Mouse (Mus musculus): ENCODE measurements at regions not wholly inside any gene's neighbourhood (a gene's known extent, or its start where the extent isn't known, plus 50 kb on each side); places are given as distances from the start of the nearest gene placed in this dataset.
A peak's percentile ranks its signal among the peaks of the same experiment; 100 is the strongest.
"Not testable (repeated sequence)": the region's sequence is repeated elsewhere in the genome, so short reads cannot be mapped to it uniquely, and the experiment has no call there.

DNA sequence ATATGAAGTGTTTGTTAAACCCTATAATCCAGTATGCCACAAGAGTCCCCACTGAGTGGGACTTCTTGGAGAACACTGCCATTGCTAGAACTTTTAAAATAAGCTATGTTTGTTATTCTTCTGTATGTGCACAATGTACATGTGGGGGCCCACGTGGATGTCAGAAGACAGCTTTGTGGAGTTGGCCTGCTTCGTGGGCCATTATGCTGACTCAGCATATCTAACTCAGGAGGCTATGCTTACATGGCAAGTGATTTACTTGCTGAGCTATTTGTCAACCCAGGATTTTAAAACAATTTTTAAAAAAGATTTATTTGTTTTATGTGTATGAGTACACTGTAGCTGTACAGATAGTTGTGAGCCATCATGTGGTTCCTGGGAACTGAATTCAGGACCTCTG lies 207.6 kb upstream of the Steap1 start:
- DNase-seq (ENCODE audit: low spot score) = no peak

DNA sequence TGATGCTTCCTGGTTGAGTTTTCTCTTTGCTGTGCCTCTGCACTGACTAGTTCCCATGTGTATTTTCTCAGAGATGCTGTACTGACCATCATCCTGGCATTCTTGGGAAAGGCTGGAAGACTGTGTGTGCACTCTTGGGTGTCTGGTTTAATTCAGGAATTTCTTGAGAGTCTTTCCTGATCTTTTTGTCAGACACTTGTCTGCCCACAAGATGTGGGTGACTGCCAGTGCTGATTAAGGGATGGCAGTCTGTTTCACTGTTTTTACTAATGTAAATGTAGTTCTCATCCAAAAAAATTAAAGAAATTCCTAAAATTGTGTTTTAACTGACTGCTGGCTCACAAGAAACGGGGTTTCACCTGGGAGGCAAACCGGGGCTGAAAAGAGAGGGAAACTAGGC lies 206.7 kb upstream of the Steap1 start:
- no peak for DNase-seq (ENCODE audit: low spot score)

DNA sequence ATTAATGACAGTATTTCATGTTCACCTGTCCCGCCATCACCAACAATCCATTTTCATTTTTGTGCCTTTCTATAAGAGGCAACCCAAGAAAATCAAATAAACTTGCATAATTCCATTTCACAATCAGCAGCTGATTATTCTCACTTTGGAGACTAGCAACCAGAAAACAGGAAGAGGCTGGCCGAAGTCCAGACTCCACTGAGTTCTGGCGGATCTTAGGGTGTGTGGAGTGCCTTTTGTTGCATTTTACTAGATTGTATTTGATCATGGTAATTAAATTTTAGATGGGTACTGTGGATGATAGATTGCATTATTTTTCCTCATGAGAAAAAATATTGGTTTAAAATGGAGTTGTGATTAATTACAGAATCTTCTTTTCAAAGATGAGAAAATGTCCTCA lies 176.7 kb upstream of the Steap1 start:
- DNase-seq (ENCODE audit: low spot score) = no peak

DNA sequence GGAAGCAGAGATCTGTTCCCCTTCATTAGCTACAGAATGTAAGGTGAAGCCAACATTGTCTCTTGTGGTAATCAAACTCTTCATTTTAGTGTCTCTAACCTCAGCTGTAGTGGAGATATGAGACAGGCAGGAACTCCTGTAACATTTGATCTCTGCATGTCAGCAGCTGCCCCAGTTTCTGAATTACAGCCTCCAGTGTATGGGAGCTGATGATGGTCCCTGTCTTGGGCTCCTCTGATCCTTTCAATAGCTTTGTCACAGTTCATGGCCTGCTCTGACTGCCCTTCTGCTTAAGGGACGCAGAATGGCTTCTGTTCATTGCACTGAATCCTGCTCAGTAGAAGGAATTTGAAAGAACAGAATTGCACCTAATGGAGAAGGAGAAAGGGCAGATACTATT lies 167.3 kb upstream of the Steap1 start:
- DNase-seq (ENCODE audit: low spot score) = no peak

DNA sequence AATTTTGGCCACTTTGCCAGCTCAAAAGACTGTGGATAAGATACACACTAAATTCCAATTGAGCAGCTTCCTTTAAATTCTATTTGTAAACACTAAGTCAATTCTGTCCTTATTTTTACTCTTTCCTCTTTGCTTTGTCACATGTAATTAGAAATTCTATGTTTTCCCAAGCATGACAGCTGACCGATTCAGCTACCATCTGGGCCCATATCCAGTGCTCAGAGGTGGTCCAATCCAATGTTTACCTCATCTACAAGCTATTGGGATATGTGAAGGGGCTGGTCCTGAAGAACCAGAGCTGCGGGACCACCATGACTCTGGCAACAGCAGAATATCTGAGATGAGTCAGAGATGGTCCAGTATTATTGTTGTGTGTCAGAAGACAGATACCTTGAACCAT lies 140.2 kb upstream of the Steap1 start:
- DNase-seq (ENCODE audit: low spot score) = no peak

DNA sequence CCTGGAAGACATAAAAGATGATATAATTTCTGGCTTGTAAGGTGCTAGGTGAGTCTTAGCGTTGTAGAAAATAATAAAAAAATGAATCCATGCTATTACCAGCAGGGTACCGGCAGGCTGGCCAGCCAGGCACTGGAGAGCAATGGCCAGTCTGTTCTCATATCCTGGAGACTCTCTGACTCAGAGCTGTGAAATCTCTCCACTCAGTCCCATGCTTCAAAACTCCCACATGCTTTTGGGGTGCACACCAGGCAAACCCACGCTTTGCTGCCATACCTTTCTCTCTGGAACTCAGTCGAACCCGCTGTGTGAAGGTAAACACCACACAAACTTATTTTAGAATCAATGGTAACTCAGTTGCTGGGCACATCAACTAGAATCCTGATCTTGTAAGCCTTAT lies 124.3 kb upstream of the Steap1 start:
- DNase-seq (ENCODE audit: low spot score) = no peak

DNA sequence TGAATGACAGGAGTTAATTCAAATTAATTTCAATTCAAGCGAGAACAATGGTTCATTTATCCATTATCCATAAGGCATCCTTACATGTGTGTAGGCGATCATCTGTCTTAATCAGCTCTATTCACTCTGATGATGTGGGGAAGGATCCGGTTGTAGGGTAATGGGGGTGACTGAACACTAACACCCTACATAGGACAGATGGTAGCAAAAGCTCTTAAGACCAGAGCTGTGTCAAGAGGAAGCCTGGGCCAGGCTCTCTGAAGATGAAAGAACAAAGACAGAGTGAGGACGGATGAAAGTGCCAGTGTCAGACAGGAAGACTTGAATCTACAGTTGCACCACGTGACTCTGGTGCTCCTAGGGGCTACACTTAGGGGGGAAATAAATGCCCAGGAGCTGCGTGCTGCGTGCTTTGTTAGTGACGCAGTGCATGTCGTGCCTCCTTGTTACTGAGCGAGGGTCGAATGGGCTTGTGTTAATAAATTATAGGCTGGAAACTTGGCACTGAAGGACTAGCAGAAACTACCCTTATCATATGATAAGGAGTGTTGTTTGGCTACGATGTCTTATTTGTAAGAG lies 107.1 kb upstream of the Steap1 start:
- no peak for DNase-seq (ENCODE audit: low spot score)

DNA sequence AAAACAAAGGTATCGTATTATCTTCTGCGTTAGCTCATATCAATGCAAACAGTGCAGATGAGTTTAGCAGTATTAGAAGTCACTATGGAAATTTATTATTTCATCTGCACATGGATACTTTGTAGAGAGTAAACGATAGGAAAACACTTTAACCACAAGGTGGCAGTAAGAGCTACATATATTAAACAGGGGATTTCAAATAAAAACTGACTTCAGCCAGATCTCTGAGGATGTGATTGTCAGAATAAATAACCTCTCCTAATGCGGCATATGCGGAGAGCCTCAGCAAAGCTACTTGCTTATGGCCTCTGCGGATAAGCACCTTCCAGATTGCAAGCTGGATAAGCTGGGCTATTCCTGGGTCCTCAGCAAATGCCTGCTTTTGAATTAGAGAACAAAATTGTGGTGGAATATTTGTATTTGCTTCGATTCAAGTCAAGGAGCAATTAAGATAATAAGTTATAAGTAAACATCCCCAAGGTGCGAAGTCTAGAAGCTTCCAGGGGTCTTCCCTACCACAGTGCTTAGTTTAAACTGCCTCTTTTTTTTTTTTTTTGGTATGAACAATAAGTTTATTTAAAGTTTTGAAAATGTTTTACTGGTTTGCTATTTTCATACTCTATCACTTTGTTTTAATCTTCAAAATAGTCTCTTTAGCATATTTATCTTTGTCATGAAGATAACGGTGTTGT lies 96.8 kb upstream of the Steap1 start:
- DNase-seq (ENCODE audit: low spot score) = peak; percentile 48

DNA sequence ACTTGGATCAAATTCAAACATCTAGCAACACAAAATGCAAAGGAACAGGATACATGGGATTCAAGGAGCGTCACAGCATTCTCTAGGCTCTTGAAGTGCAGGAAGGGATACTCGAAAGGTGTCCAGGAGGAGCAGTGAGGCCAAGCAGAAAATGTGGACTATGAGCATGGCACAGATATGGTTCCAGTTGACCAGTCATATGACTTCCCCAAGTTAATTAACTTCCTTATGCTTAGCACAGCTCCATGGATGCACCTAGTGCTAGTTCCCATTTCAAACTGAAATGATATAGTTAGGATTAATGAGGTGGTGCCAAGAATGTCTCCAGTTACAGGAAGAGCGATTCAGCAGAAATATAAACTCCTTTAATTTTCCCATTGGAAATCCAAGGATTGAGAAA lies 95.2 kb upstream of the Steap1 start:
- DNase-seq (ENCODE audit: low spot score) = no peak

DNA sequence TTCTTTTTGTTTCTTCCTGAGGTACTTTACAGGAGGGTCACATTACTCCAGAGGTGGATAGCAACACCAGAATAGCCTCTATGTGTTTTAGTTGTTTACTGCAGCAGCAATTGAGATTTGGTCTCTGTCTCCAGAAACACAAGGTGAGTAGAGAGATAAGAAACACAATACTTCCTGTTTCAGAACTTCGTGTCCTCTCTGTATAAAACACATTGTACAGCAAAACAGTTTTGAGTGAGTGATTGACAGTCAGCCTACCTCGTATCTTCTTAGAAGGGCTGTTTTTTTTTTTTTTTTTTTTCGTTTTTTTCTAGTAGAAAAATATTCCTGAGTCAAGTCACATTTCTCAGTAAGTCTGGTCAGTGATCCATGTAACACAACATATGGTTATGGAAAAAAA lies 89.6 kb upstream of the Steap1 start:
- no peak for DNase-seq (ENCODE audit: low spot score)

DNA sequence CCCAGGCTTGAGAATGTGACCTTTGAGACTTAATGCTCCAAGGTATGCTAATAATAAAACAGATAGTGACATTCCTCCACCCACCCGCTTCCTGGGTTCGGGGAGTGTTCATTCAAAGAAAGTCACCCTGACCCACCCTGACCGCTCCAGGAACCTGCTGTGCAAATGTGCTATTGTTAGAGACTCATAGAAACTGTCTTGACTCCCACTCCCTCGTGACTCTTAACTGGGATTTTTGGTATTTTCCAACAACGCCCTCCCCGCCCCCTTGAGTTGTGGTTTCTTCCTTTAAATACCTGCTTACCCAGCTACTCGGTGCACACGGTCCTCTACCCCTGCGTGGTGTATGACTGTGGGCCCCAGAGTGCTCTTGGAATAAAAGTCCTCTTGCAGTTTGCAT lies 73.5 kb upstream of the Steap1 start:
- not testable (repeated sequence) for DNase-seq (ENCODE audit: low spot score)
